Mouse (Mus musculus) ES-E14 (cell line): ENCODE measurements around the gene Ecm1.

ENCODE experiments used
- CHD2 ChIP-seq: IDR thresholded peaks from 2 replicates; pipeline ENCODE4 v1.6.1; 2014; ENCODE audit warnings: mild to moderate bottlenecking, low read depth, low read length, inconsistent platforms
- MAFK ChIP-seq: IDR thresholded peaks from 2 replicates; pipeline ENCODE4 v1.6.1; 2014; ENCODE audit warnings: mild to moderate bottlenecking, low read depth, low read length, inconsistent platforms; ENCODE audit not compliant: insufficient read depth
- ZC3H11A ChIP-seq: IDR thresholded peaks from 2 replicates; pipeline ENCODE4 v1.6.1; 2012; ENCODE audit warnings: low read depth, mild to moderate bottlenecking, inconsistent platforms, low read length, borderline replicate concordance
- ZNF384 ChIP-seq: IDR thresholded peaks from 2 replicates; pipeline ENCODE4 v1.6.1; 2012; ENCODE audit warnings: low read depth, low read length, inconsistent platforms

DNA sequence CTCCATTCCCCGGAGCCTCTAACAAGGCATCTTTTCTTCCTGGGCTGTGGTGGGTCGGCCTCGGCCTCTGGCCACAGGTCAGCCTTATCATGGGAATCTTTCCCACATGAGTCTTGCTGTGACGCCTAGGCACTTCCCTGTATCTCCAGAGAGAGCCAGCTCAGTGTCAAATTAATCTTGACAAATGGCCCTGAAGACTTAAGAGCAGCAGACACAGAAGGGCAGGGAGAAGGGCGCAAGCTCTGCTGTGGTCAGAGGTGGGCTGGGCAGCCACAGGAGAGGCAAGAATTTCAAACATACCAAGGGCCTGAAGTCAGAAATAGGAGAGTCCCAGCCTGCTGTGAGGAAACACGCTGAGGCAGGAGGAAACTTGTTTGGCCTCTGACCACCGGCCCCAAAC is 43.0 kb downstream of the Ecm1 start:
- no peak for TF ChIP-seq MAFK
- no peak for TF ChIP-seq ZNF384
- no peak for TF ChIP-seq CHD2
- TF ChIP-seq ZC3H11A = no peak
